Mouse (Mus musculus): ENCODE measurements at regions not wholly inside any gene's neighbourhood (a gene's known extent, or its start where the extent isn't known, plus 50 kb on each side); places are given as distances from the start of the nearest gene placed in this dataset.

DNA sequence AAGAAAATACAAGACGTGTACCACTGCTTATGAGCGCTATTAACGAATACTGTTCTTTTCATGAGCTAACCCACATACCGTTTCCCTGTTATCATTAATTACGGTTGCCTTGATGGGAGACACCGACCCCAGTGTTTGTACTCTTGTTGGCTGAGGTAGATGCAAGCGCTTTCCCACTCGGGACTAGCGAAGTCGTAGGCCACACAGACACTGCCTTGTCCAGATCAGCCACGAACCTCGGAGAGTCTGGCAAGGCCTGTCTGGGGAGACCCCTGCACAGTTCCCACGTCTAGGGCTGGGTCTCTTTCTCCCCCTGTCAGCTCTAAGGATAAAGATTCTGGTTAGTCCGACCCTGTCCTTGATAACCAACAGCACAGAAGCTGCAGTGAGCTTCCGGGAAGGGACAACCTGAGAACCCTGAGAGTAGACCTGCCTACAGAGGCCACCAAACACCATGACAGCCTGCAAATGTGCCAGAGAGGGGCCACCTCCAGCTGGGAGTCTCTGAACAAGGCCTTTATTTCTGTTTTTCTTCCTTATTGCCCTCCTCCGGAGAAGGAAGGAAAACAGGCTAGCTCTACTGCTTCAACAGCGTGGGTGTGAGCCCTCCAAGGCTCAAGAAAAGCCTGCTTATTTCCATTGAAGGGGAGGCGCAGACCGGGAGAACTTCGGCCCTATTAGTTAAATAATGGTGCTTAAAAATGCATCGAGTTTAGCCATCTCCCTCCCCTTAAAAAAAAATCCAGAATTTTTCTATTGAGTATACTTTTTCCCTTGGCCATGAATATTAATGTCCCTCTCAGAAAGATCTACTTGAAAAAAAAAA lies 209.8 kb downstream of the Gm26897 start:
- Histone ChIP-seq H3K79me2 (replicated peaks; ENCODE audit: control insufficient read depth, extremely low read depth, insufficient read depth, poor library complexity, severe bottlenecking) (no peaks in the 10 kb centered on the region), H3K4me3 (replicated peaks in 1 of 3; ENCODE audit: low read depth in 2 of 3, low read length in 2 of 3, poor library complexity in 1 of 3) (peak overlapping the region in 1 of 3 experiments; percentile 12), H3K4me1 (ENCODE audit: control insufficient read depth in 1 of 2, insufficient read depth in 2 of 2) (no peaks in the 10 kb centered on the region), H3K27me3 (replicated peaks) (no peaks in the 10 kb centered on the region), H3K27ac (ENCODE audit: insufficient read depth, low read depth) (no peak overlapping the region), H3K9ac (ENCODE audit: insufficient read depth, low read depth) (no peak overlapping the region), H3K36me3 (replicated peaks in 1 of 2; ENCODE audit: control insufficient read depth in 1 of 2, insufficient read depth in 1 of 2, low read length in 1 of 2) (no peaks in the 10 kb centered on the region), H3K4me2 (ENCODE audit: insufficient read depth, low read depth, poor library complexity, severe bottlenecking) (no peak overlapping the region), H3K9me3 (replicated peaks; ENCODE audit: low read length) (peaks cover 78% of the 10 kb centered on the region)
- TF ChIP-seq POLR2AphosphoS2 (IDR thresholded peaks at IDR 0.05; ENCODE audit: low read depth, low read length) (no peak), CTCF (conservative IDR thresholded peaks at IDR 0.05 in 1 of 2, IDR thresholded peaks at IDR 0.05 in 1 of 2; ENCODE audit: low read depth in 2 of 2, low read length in 2 of 2) (no peak), MAX (IDR thresholded peaks at IDR 0.05; ENCODE audit: low read length) (no peak)
- no peak for DNase-seq (ENCODE audit: extremely low read depth)
- dilution Hi-C loops (cut with MboI; ENCODE audit: extremely low pct_ligation_motif_present, extremely low pct_unique_long_range_greater_than_20kb, low sequenced_read_pairs) (no loop called here), in situ Hi-C loops (cut with MboI; ENCODE audit: low pct_ligation_motif_present, low pct_unique_long_range_greater_than_20kb, low sequenced_read_pairs) (no loop called here)

DNA sequence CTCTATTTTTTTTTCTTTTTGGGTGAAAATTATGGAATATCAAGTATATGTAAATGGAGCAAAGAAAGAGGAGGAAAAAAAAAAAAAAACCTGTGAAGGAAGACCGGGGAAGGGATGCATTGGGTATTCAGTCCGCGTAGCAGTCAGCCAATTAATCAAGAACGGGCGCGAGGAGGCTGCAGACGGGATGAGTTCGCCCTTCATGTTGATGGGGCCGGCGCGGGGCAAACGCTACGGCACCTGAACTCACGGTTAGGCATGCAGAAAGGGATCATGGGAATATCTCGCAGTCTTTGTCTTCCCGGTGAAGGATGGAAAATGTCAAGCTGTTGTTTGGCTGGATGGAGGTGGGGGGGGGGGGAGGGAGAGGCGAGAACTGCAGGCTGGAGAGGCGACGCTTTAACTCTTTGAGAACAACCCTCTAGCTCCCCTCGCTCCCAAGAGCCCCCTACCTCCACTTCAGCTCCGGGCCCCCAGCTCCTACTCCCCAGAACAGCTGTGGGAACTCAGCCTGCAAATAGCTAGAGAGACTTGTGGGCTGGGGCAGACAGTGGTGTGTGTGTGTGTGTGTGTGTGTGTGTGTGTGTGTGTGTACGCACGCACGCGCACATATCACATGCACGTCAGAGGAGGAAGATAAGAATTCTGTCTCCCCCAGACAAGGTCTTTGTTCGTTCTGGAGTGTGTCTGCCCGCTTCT lies 210.7 kb downstream of the Gm26897 start:
- dilution Hi-C loops (cut with MboI; ENCODE audit: extremely low pct_ligation_motif_present, extremely low pct_unique_long_range_greater_than_20kb, low sequenced_read_pairs) (no loop called here), in situ Hi-C loops (cut with MboI; ENCODE audit: low pct_ligation_motif_present, low pct_unique_long_range_greater_than_20kb, low sequenced_read_pairs) (no loop called here)
- no peak for TF ChIP-seq MAFK (IDR thresholded peaks at IDR 0.05; ENCODE audit: insufficient replicate concordance, low read length)
- TF ChIP-seq KAT2A (IDR thresholded peaks at IDR 0.05; ENCODE audit: insufficient replicate concordance, low read length), result no peak
- no peak for TF ChIP-seq ZC3H11A (IDR thresholded peaks at IDR 0.05; ENCODE audit: low read depth, low read length)
- TF ChIP-seq IRF4 (IDR thresholded peaks at IDR 0.05; ENCODE audit: low read depth, low read length), result no peak
- no peak for TF ChIP-seq ZKSCAN1 (IDR thresholded peaks at IDR 0.05; ENCODE audit: borderline replicate concordance, low read depth, low read length)
- TF ChIP-seq BHLHE40 (IDR thresholded peaks at IDR 0.05; ENCODE audit: low read depth, low read length), result no peak
- no peak for TF ChIP-seq PAX5 (IDR thresholded peaks at IDR 0.05; ENCODE audit: low read length)
- no peak for TF ChIP-seq RCOR1 (conservative IDR thresholded peaks at IDR 0.05; ENCODE audit: low read depth, low read length)
- TF ChIP-seq MAX (IDR thresholded peaks at IDR 0.05; ENCODE audit: low read length), result no peak
- no peak for TF ChIP-seq USF2 (conservative IDR thresholded peaks at IDR 0.05; ENCODE audit: low read depth, low read length)
- no peak for TF ChIP-seq UBTF (IDR thresholded peaks at IDR 0.05; ENCODE audit: low read depth, low read length)
- no peak for TF ChIP-seq POLR2A (IDR thresholded peaks at IDR 0.05; ENCODE audit: low read depth, low read length)
- no peak for TF ChIP-seq E2F4 (IDR thresholded peaks at IDR 0.05; ENCODE audit: insufficient replicate concordance, low read depth, low read length)
- TF ChIP-seq CHD1 (IDR thresholded peaks at IDR 0.05; ENCODE audit: low read depth, low read length), result no peak
- no peak for TF ChIP-seq SMC3 (IDR thresholded peaks at IDR 0.05; ENCODE audit: low read depth, low read length)
- Histone ChIP-seq H3K27ac (ENCODE audit: insufficient read depth, low read depth) (no peak overlapping the region), H3K9me3 (replicated peaks; ENCODE audit: low read length) (peaks cover 72% of the 10 kb centered on the region), H3K4me2 (ENCODE audit: insufficient read depth, low read depth, poor library complexity, severe bottlenecking) (no peak overlapping the region), H3K9ac (ENCODE audit: insufficient read depth, low read depth) (no peak overlapping the region), H3K4me1 (ENCODE audit: control insufficient read depth in 1 of 2, insufficient read depth in 2 of 2) (no peaks in the 10 kb centered on the region), H3K27me3 (replicated peaks) (no peaks in the 10 kb centered on the region), H3K36me3 (replicated peaks in 1 of 2; ENCODE audit: control insufficient read depth in 1 of 2, insufficient read depth in 1 of 2, low read length in 1 of 2) (no peaks in the 10 kb centered on the region), H3K79me2 (replicated peaks; ENCODE audit: control insufficient read depth, extremely low read depth, insufficient read depth, poor library complexity, severe bottlenecking) (no peaks in the 10 kb centered on the region), H3K4me3 (replicated peaks in 1 of 3; ENCODE audit: low read depth in 2 of 3, low read length in 2 of 3, poor library complexity in 1 of 3) (no peak overlapping the region)
- no peak for DNase-seq (ENCODE audit: extremely low read depth)

All from CH12.LX (cell line).